Mouse (Mus musculus): ENCODE data around the gene Rassf5.

- TF ChIP-seq POLR2A (IDR thresholded peaks at IDR 0.05; ENCODE audit: insufficient read length, low read depth) (no peak), POLR2AphosphoS2 (IDR thresholded peaks at IDR 0.05; ENCODE audit: insufficient read length, low read depth) (no peak), E2F4 (IDR thresholded peaks at IDR 0.05; ENCODE audit: insufficient read depth) (no peak), USF1 (IDR thresholded peaks at IDR 0.05; ENCODE audit: low read depth) (no peak), TCF12 (IDR thresholded peaks at IDR 0.05; ENCODE audit: insufficient read depth, poor library complexity, severe bottlenecking) (no peak), MAX (IDR thresholded peaks at IDR 0.05; ENCODE audit: low read depth) (no peak), REST (IDR thresholded peaks at IDR 0.05; ENCODE audit: insufficient read depth, insufficient read length) (no peak), CEBPB (IDR thresholded peaks at IDR 0.05; ENCODE audit: insufficient read depth, poor library complexity, severe bottlenecking) (no peak), MYOD1 (IDR thresholded peaks at IDR 0.05; ENCODE audit: control insufficient read depth in 1 of 3, insufficient read length in 2 of 3, low read depth in 2 of 3) (no peak), MYOG (IDR thresholded peaks at IDR 0.05; ENCODE audit: control insufficient read depth in 1 of 3, insufficient read depth in 1 of 3, insufficient read length in 2 of 3, low read depth in 2 of 3) (no peak)
These were observed 110.0 kb downstream of the Rassf5 start for GRCm38 (mm10) chr1:131134942-131135522.
